Mouse (Mus musculus): ENCODE data around the gene Slc16a3. TPM values are rescaled to one million over a fixed set of nuclear protein-coding genes. Genes with fewer than 3 reads are reported as not detected.

Gene Slc16a3
- total RNA-seq, 4 experiments from 2014 or later, result 0.55 to 1.7 (median 1.5) TPM

DNA sequence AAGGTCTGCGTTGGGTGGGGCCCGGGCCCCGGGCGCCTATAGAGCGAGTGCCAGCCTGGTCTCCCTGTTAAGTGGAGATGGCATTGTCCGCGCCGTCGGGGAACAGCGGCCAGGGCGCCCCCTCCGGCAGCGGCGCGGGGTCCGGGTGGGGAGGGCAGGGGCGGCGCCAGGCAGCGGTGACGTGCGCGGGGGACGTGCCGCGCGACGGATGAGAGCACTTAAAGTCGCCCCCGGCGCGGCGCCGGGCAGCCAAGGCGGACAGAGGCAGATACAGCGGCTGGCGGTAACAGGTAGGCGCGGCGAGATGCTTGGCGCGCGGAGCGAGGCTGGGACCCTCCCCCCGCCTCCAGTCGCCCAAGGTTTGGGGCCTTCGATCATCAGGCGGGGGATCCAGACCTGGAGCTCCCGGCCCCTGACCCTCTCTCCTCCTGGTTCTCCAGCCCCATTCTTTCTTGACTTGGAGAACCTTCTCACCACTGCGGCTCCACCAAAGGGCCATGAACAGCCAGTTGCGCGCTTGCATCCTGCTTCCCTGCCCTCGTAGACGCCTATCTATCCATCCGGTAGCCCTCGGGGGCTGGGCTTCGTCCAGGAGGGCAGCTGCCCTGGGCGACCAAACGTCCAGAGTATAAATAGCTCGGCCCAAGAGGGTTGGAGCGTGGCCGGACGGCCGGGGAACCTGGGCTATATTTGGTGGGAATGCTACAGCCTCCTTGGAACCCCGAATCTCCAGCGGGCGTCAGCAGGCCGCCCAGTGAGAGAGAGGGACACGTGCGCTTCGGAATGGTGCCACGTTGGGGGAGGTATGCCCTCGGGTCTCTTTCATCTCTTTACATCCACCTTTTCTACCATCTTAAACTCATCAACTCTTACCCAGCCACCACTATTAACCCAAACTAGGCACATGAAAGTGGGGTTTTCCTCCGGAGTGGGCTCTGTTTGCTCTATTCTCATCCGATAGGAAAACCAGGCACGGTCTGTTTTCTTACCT lies 876 bp downstream of the Slc16a3 start:
- DNase-seq, result no peak

- no peak for DNase-seq
Measured at GRCm38 (mm10) chr11:120949863-120950262, 1.6 kb downstream of the Slc16a3 start.

- peak; percentile 87 for DNase-seq
Measured at GRCm38 (mm10) chr11:120950281-120951202, 2.3 kb downstream of the Slc16a3 start.

- DNase-seq, result no peak
Measured at GRCm38 (mm10) chr11:120951237-120951636, 3.0 kb downstream of the Slc16a3 start.

DNA sequence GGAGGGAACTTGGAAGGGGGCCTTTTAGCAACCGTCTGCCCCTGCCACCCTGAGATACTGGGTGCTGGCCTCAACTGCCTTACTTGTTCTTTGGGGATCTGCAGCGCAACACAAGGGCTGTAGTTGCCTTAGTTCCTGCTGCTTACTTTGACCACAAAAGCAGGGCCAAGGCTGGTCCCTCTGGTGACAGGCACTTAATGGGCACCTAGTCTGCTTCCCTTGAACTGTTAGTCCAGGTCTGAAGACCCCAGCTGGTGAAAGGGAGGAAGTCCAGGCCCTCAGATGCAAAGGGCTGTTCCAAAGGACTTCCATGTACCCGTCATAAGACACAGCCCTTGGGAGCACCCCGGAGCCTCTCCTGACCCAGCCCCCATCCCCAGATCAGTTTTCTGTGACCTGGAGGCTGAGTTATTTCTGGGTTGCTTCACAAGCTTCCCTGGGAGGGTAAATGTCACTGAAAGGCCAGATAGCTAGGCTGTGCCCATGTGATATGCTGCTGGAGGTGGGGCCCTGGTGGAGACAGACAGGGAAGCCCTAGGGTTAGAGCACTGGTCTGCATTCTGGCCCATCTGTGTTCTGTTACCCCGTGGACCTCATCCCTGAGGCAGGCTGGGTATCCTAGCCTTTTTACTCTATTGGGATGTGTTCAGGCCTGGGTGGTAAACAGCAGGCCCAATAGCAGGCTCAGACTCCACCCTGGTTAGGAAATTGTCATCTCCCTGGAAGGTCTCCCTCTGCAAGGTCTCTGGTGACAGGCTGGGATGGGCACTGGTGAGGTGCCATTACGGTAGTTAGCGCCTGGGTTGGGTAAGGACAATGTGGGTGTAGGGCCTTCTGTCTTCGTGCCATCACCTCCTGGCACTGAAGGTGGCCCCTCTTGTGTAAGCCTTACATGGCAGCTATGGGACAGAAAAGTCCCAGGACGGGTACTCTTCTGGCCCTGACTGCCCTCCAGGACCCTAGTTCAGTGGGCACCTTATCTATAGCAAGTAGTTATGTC lies 3.8 kb downstream of the Slc16a3 start:
- no peak for DNase-seq

- DNase-seq, result no peak
Measured at GRCm38 (mm10) chr11:120954936-120955335, 6.7 kb downstream of the Slc16a3 start.

GRCm38 (mm10) chr11:120955701-120956100 lies 7.4 kb downstream of the Slc16a3 start:
- no peak for DNase-seq

GRCm38 (mm10) chr11:120957052-120957451 lies 8.8 kb downstream of the Slc16a3 start:
- no peak for DNase-seq

DNA sequence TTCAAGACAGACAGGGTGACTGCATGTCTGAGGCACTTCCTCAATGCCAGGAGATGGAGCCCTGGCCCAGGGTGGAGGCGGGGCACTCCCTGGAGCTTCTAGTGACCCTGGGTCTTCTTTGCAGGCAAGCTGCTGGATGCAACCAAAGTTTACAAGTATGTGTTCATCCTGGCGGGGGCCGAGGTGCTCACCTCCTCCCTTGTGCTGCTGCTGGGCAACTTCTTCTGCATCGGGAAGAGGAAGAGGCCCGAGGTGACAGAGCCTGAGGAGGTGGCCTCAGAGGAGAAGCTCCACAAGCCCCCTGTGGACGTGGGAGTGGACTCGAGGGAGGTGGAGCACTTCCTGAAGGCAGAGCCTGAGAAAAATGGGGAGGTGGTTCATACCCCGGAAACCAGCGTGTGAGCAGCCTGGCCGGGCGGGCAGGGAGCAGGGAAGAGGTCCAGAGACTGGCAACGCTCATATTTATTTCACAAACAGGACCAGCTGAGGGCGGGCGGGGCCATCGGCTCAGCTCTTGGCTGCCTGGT lies 9.5 kb downstream of the Slc16a3 start:
- no peak for DNase-seq

GRCm38 (mm10) chr11:120959066-120959465 lies 10.8 kb downstream of the Slc16a3 start:
- no peak for DNase-seq

- DNase-seq, result no peak
Measured at GRCm38 (mm10) chr11:120959564-120959963, 11.3 kb downstream of the Slc16a3 start.

- DNase-seq, result no peak
Measured at GRCm38 (mm10) chr11:120960248-120960647, 12.0 kb downstream of the Slc16a3 start.

DNA sequence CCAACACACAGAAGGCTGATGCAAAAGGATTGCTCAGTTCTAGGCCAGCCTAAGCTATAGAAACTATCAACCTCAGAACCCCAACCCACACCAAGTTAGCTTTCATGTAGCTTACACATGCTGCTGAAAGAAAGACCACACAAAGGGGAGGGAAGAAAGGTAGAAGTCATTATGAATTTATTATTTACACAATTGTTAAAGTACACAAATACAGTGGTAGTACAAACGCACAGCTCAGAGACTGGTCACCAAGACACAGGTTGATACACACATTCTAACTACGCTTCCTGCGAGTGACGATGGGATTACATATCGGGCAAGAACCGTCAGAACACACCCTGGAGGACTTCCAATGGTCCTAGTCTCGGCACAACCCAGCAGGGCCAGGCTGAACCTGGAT lies 13.3 kb downstream of the Slc16a3 start:
- no peak for DNase-seq

- DNase-seq, result no peak
Measured at GRCm38 (mm10) chr11:120962050-120962771, 13.9 kb downstream of the Slc16a3 start.

DNA sequence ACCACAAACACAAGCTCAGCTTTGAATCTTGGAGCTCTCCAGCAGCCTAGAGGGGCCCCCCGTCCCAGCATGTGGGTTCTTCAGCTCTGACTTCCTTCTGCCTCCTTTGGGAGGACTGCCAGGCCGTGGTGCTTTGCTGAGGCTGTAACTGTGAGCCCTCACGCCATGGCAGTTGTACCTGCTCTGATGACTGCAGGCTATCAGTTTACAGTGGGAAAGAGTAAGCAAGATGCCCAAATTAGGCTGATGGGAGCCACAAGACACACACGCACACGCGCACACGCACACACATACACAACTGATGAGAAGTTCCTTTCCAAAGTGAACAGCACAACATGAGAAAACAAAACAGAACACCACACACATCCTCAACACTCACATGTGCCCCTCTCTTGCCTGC lies 14.6 kb downstream of the Slc16a3 start:
- no peak for DNase-seq

GRCm38 (mm10) chr11:120964195-120965157 lies 16.2 kb downstream of the Slc16a3 start:
- DNase-seq, result no peak

GRCm38 (mm10) chr11:120965587-120965986 lies 17.3 kb downstream of the Slc16a3 start:
- DNase-seq, result no peak

DNA sequence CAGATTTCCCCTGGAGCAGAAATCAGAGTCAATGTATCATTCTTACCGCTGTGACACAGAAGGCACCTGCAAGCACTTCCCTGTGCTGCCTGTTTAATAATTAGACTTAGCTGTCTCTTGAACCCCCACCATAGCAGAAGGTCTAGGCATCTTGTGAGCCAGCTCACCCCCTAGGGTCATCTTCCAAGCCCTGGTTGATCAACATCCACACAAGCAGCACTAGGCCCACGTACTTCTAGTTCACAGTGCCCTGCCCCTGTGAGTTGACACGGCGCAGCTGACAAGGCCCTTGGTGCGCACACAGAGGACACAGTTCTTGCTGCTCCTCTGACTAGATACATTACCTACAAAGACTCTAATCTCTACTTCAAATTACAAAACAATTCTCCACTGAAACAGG lies 21.5 kb downstream of the Slc16a3 start:
- no peak for DNase-seq

DNA sequence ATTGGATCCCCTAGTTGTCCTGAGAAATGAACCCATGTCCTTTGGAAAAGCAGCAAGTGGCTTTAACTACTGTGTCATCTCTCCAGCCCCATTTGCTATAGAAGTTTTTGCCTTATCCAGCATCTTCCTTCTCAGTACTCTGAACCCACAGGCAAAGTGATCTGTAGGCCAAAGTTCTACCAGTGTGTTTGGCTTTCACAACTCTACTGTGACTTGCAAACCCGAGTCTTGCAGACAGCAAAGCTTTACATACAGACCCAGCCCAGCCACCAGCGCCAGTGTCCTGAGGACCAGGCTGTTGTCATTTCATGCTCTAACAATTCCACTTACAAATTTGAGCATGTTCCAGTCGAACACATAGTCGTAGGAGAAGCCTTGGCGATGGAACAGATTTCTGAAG lies 23.0 kb downstream of the Slc16a3 start:
- DNase-seq, result no peak

DNA sequence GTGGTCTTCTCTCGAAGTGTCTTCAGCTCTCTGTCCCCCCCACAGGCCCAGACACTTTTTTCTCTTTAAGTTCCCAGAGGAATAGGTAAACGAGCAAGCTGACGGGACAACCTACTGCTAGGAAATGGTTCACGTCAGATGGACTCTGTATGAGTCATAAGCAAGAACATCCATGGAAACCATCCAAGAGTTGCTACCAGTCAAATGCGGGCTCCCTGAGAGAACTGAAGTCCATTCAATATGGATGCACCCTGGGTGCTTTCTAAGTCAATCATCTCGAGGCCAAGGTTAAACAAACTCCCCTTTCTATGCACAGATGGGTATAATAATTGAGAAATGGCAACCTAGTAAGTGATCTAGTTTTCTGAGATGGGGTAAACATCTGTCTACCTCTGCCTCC lies 25.0 kb downstream of the Slc16a3 start:
- no peak for DNase-seq
